ENCODE assay signal across 8 mouse cellular contexts in genomic region chr6:83268144-83269010, GRCm38 (mm10). TPM values are rescaled to one million over a fixed set of nuclear protein-coding genes. Genes with fewer than 3 reads are reported as not detected.
DNase-seq lines count a peak whose midpoint lies in the region; ATAC-seq and TF ChIP-seq lines count a peak whose summit lies in the region.

No protein-coding gene starts in this region.

- H3K4me2 ChIP-seq in hindbrain, embryonic 14.5 days (replicated peaks): peak overlapping the region; percentile 56

- H3K9ac ChIP-seq in hindbrain, embryonic 14.5 days: peak overlapping the region; percentile 55

- DNase-seq in Patski (ENCODE audit: low read depth, low spot score): peak; percentile 70
- DNase-seq in cerebellum, postnatal 25 days: peak; percentile 91 to 95
- DNase-seq in frontal cortex, postnatal 36 days (ENCODE audit: low spot score in 2 of 2): peak; percentile 85 to 89
- peak; percentile 89 for DNase-seq in hindbrain, embryonic 14.5 days (ENCODE audit: low spot score)
- peak; percentile 86 to 89 for DNase-seq in layer of hippocampus, postnatal 36 days
- peak; percentile 93 for DNase-seq in lung, postnatal 25 days (ENCODE audit: low spot score)
- DNase-seq in retina, adult 2 months (ENCODE audit: low read depth, low spot score): peak; percentile 69
- DNase-seq in thymus, postnatal 25 days: peak; percentile 64

- in situ Hi-C loops in Patski (cut with MboI; ENCODE audit: low pct_unique_long_range_greater_than_20kb): loop anchor here (5.0 kb wide), 2 partner anchors 56 to 101 kb away; partner anchors contain the start of gene Dctn1

- H3K36me3 ChIP-seq in hindbrain, embryonic 14.5 days (replicated peaks; ENCODE audit: control insufficient read depth, insufficient read depth): no peaks in the 10 kb centered on the region

- ATAC-seq in Patski: peak; percentile 97
- ATAC-seq in hindbrain, embryonic 14.5 days (ENCODE audit: low FRiP score): peak; percentile 94

- peak overlapping the region; percentile 89 for H3K27ac ChIP-seq in hindbrain, embryonic 14.5 days

- no peaks in the 10 kb centered on the region; the same call in 1 of the 2 replicates for H3K4me1 ChIP-seq in hindbrain, embryonic 14.5 days (replicated peaks; ENCODE audit: control insufficient read depth, insufficient read depth, low read length)

- H3K4me3 ChIP-seq in hindbrain, embryonic 14.5 days (replicated peaks; ENCODE audit: low read length): peak overlapping the region; percentile 37

- WGBS in hindbrain, embryonic 14.5 days: 2% methylated on average over 28 of the region's 28 CpGs

- H3K9me3 ChIP-seq in hindbrain, embryonic 14.5 days (ENCODE audit: control insufficient read depth, low read length): no peaks in the 10 kb centered on the region

- POLR2A ChIA-PET in Patski (lab: Charles Lee): interaction anchor here (1.5 kb wide), 1 partner anchor 49 kb away, joined by 3 read pairs; no protein-coding TSS in a partner anchor

- no peaks in the 10 kb centered on the region for H3K27me3 ChIP-seq in Patski
- H3K27me3 ChIP-seq in hindbrain, embryonic 14.5 days (ENCODE audit: control insufficient read depth, insufficient read depth, low read length): no peaks in the 10 kb centered on the region

- CTCF ChIA-PET in Patski (lab: Charles Lee): interaction anchor here (0.6 to 4.8 kb wide), 14 partner anchors 8 to 241 kb away, joined by 3 to 46 read pairs (median 4); no protein-coding TSS in a partner anchor

- peak; percentile 86 for TF ChIP-seq CTCF in Patski (IDR thresholded peaks at IDR 0.05)

RNA-seq across cellular contexts. Expression of gene Slc4a5, which starts 48.7 kb away (rescaled TPM):
- 0.04 TPM for polyA plus RNA-seq in Patski (2021)
- 3.5 and 4.8 TPM in 2 replicates for polyA plus RNA-seq in hindbrain, embryonic 14.5 days (2014; fragmentation: Nextera tagmentation; extraction: Ambion mirVana)
- 1 to 10 TPM in 1 of 2 experiments, under 1 TPM in 1; 0.57 to 2.8 TPM for total RNA-seq in layer of hippocampus, postnatal 36 days (2021)

RNA-seq across cellular contexts. Expression of gene Mthfd2, which starts 57.3 kb away (rescaled TPM):
- polyA plus RNA-seq in Patski (2021): 117 TPM
- polyA plus RNA-seq in hindbrain, embryonic 14.5 days (2014; fragmentation: Nextera tagmentation; extraction: Ambion mirVana): 30.4 and 35.7 TPM in 2 replicates
- 1 to 10 TPM; 6.1 to 6.7 TPM for total RNA-seq in layer of hippocampus, postnatal 36 days (2021)

RNA-seq across cellular contexts. Expression of gene Mob1a, which starts 57.4 kb away (rescaled TPM):
- polyA plus RNA-seq in Patski (2021): 90.6 TPM
- 27.8 and 30.6 TPM in 2 replicates for polyA plus RNA-seq in hindbrain, embryonic 14.5 days (2014; fragmentation: Nextera tagmentation; extraction: Ambion mirVana)
- total RNA-seq in layer of hippocampus, postnatal 36 days (2021): 10 to 100 TPM; 21.6 to 21.7 TPM

Comparison
In these comparisons a context has a peak if more than half of its experiments do, and no peak if none do; other contexts are left out.
1. Peak in every context shown above with its lines: DNase-seq, ATAC-seq, H3K4me3 ChIP-seq and H3K27ac ChIP-seq.